Mouse (Mus musculus): ENCODE measurements around the gene Olfr1113.
"Not testable (repeated sequence)": the region's sequence is repeated elsewhere in the genome, so short reads cannot be mapped to it uniquely, and the experiment has no call there.

The Olfr1113 gene

DNA sequence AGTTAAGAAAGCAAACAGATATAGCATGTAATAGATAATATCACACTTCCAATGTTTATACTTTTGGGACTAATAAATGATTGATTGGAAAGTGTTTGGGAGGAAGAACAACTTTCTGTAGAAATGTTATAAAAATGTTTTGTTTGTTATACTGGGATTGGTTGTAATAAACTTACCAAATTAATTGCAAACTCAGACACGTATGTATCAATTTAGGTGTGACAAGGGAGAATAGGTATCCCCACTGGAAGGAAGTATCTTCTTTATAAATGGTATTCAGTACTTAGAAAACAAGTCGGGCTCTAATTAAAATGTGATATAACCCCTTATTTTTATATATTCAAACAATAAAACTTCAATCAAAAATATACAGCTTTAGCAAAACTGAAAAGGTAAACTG lies at the start of gene Olfr1113:
Gene Olfr1113 (plus strand): TSS at position 301 of the 400 bp plus-strand sequence.
- DNase-seq (ENCODE audit: low spot score), result no peak

DNA sequence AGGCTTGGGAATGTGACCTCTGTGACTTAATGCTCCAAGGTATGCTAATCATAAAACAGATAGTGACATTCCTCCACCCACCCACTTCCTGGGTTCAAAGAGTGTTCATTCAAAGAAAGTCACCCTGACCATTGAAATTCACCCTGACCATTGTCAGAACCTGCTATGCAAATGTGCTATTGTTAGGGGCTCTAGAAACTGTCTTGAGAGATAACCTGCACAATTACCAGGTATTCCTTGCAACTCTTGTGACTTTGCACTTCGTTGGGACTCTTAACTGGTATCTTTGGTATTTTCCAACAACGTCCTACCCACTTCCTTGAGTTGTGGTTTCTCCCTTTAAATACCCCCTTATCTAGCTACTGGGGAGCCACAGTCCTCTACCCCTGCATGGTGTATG lies 41.0 kb upstream of the Olfr1113 start:
- not testable (repeated sequence) for DNase-seq (ENCODE audit: low spot score)

DNA sequence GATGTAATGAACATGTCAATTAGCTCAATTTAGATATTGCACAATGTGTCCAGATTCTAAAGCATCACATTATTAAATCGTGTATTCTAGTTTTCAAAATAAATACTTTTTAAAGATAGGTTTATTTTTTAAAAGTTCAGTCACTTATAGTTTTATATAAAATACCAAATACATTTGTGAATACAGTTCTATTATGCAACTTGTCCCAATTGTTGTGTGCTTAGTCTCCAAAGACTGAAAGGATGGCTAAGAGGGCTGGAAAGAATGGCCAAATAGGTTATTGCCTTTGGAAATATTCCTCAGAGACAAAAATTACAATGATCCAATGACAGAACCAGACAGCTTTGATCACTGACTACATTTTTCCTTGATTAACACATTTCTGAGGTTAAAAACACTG lies 21.3 kb upstream of the Olfr1113 start, which contains the start of gene Olfr1112:
Gene Olfr1112 (plus strand): TSS at position 301 of the 400 bp plus-strand sequence.
- DNase-seq (ENCODE audit: low spot score), result no peak

DNA sequence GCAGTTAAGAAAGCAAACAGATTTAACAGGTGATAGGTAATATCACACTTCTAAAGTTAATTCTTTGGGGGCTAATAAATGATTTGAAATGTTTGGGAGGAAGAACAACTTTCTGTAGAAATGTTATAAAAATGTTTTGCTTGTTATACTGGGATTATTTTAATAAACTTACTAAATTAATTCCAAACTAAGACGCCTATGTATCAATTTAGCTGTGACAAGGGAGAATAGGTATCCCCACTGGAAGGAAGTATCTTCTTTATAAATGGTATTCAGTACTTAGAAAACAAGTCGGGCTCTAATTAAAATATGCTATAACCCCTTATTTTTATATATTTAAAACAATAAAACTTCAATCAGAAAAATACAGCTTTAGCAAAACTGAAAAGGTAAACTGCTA lies 38.9 kb downstream of the Olfr1113 start, which contains the start of gene Olfr1115:
Gene Olfr1115 (plus strand): TSS at position 301 of the 400 bp plus-strand sequence.
- no peak for DNase-seq (ENCODE audit: low spot score)

Measured in urinary bladder, postnatal 14 days (tissue).